Mouse (Mus musculus): ENCODE data around the gene Isca2. TPM values are rescaled to one million over a fixed set of nuclear protein-coding genes. Genes with fewer than 3 reads are reported as not detected.

Gene Isca2
- 73.0 and 75.2 TPM in 2 replicates for polyA plus RNA-seq (2015; fragmentation: Nextera tagmentation; extraction: Ambion mirVana)

DNA sequence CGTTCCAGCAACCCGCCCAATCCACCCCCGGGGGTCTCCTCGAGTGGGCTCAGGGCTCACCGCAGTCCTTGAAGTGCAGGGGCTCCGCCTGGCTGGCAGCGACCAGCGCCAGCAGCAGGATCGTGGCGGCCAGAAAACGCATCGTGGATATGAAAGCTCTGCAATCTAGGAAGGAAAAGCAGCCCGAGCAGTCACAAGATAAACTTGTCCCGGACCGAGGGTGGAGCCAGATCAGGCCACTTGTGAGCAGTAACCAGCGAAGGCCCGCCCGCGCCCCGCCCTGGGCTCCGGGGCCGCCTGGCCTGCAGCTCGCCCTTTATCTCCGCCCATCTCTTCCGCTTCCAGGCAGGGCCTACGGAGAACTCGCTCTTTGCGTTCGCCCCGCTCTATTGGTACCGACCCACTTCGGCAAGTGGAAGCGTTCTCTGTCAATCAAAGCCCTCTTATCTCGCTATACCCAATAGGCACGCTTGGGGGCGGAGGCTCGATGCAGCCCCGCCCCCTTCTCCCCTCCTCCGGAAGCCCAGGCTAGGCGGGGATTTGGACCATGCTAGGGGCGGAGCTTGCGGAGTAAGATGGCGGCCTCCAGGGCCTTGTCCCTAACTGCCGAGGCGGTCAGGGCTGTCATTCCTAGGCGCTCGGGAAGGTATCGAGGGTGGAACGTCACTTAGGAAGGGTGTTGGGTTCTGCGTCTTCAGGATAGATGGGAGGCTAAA, at the start of gene Isca2, which contains the start of gene Npc2:
Gene Isca2 (plus strand): TSS at position 526 of the 716 bp plus-strand sequence.
Gene Npc2 (minus strand): TSS at position 427 of the 716 bp plus-strand sequence.
- TF ChIP-seq CTCF (IDR thresholded peaks at IDR 0.05; ENCODE audit: low read depth): peak; percentile 37
- TF ChIP-seq EP300 (optimal IDR thresholded peaks at IDR 0.05): peak; percentile 47
- H3K9ac ChIP-seq (ENCODE audit: low read length): peak within 1 kb of the TSS; percentile 88
- H3K4me1 ChIP-seq (replicated peaks; ENCODE audit: control insufficient read depth, insufficient read depth): no peaks in the 10 kb centered on the region
- peak; percentile 99 for DNase-seq (ENCODE audit: low spot score)
- under 1% methylated on average over 48 of the region's 50 CpGs for WGBS
- peak within 1 kb of the TSS; percentile 95 for H3K27ac ChIP-seq (replicated peaks)
- no peaks in the 10 kb centered on the region for H3K9me3 ChIP-seq (ENCODE audit: control insufficient read depth, low read length)
- peak within 1 kb of the TSS; percentile 92 for H3K4me2 ChIP-seq (replicated peaks; ENCODE audit: low read depth)
- H3K4me3 ChIP-seq (ENCODE audit: low read depth, low read length): peak within 1 kb of the TSS; percentile 82
- no peaks in the 10 kb centered on the region for H3K36me3 ChIP-seq (ENCODE audit: control insufficient read depth, insufficient read depth, low read length)
- peak; percentile 100 for ATAC-seq (ENCODE audit: low FRiP score, low TSS enrichment)
- no peaks in the 10 kb centered on the region for H3K27me3 ChIP-seq (ENCODE audit: control insufficient read depth, insufficient read depth, low read length)

DNA sequence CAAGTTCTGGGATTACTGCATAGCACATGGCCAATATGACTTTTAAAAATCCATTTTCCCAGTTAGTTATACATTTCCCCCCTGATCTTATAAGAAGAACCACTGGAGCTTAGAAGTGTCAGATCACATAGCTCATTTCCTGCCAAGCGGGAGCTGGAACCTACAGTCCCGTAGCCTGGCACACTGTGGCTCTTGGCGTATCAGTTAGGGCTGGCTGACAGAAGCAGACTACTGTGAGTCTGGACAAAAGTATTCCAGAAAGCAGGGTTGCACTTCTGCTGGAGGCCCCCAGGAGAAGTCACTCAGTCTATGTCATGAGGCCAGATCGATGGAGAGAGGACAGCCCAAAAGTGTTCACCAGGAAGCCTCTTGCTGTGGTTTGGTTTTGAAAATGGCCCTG, 46.7 kb upstream of the Isca2 start:
- H3K4me3 ChIP-seq (ENCODE audit: low read depth, low read length): no peak overlapping the region
- H3K36me3 ChIP-seq (ENCODE audit: control insufficient read depth, insufficient read depth, low read length): no peaks in the 10 kb centered on the region
- no peak overlapping the region for H3K9ac ChIP-seq (ENCODE audit: low read length)
- DNase-seq (ENCODE audit: low spot score): no peak
- WGBS: 71% methylated on average over 4 of the region's 4 CpGs
- no peak overlapping the region for H3K27ac ChIP-seq (replicated peaks)
- no peak for ATAC-seq (ENCODE audit: low FRiP score, low TSS enrichment)
- no peaks in the 10 kb centered on the region for H3K27me3 ChIP-seq (ENCODE audit: control insufficient read depth, insufficient read depth, low read length)
- no peaks in the 10 kb centered on the region for H3K9me3 ChIP-seq (ENCODE audit: control insufficient read depth, low read length)
- H3K4me1 ChIP-seq (replicated peaks; ENCODE audit: control insufficient read depth, insufficient read depth): no peaks in the 10 kb centered on the region
- no peak for TF ChIP-seq EP300 (optimal IDR thresholded peaks at IDR 0.05)
- TF ChIP-seq CTCF (IDR thresholded peaks at IDR 0.05; ENCODE audit: low read depth): no peak
- no peak overlapping the region for H3K4me2 ChIP-seq (replicated peaks; ENCODE audit: low read depth)

- H3K27ac ChIP-seq (replicated peaks): no peak overlapping the region
- H3K36me3 ChIP-seq (ENCODE audit: control insufficient read depth, insufficient read depth, low read length): no peaks in the 10 kb centered on the region
- no peak for TF ChIP-seq CTCF (IDR thresholded peaks at IDR 0.05; ENCODE audit: low read depth)
- TF ChIP-seq EP300 (optimal IDR thresholded peaks at IDR 0.05): no peak
- no peak for DNase-seq (ENCODE audit: low spot score)
- H3K27me3 ChIP-seq (ENCODE audit: control insufficient read depth, insufficient read depth, low read length): no peaks in the 10 kb centered on the region
- 31% methylated on average over 4 of the region's 4 CpGs for WGBS
- no peaks in the 10 kb centered on the region for H3K9me3 ChIP-seq (ENCODE audit: control insufficient read depth, low read length)
- no peak overlapping the region for H3K4me3 ChIP-seq (ENCODE audit: low read depth, low read length)
- no peak for ATAC-seq (ENCODE audit: low FRiP score, low TSS enrichment)
- H3K4me1 ChIP-seq (replicated peaks; ENCODE audit: control insufficient read depth, insufficient read depth): no peaks in the 10 kb centered on the region
- H3K9ac ChIP-seq (ENCODE audit: low read length): no peak overlapping the region
- no peak overlapping the region for H3K4me2 ChIP-seq (replicated peaks; ENCODE audit: low read depth)
Measured at GRCm38 (mm10) chr12:84726986-84727385, 46.1 kb upstream of the Isca2 start.

DNA sequence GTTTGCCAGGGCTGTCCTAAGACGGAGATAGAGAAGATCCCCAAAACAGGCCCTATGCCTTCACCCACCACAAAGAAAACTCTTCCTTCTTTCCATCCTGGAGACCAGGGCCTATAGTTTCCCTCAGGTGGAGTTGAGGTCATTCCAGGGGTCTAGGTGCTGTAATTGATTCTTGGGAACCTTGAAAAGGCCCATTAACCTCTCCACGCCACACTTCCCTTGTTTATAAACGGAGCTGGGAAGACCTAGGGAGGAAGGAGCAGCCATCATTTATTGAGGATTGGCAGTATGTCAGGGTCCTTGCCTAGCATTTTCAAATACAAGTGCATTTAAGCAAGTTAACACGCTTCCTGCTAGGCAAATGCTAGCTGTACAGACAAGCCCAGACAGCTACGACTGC, 45.6 kb upstream of the Isca2 start:
- H3K4me1 ChIP-seq (replicated peaks; ENCODE audit: control insufficient read depth, insufficient read depth): no peaks in the 10 kb centered on the region
- no peak overlapping the region for H3K9ac ChIP-seq (ENCODE audit: low read length)
- no peak overlapping the region for H3K4me3 ChIP-seq (ENCODE audit: low read depth, low read length)
- H3K27me3 ChIP-seq (ENCODE audit: control insufficient read depth, insufficient read depth, low read length): no peaks in the 10 kb centered on the region
- DNase-seq (ENCODE audit: low spot score) (no peak), ATAC-seq (ENCODE audit: low FRiP score, low TSS enrichment) (no peak)
- no peak overlapping the region for H3K4me2 ChIP-seq (replicated peaks; ENCODE audit: low read depth)
- no peak for TF ChIP-seq CTCF (IDR thresholded peaks at IDR 0.05; ENCODE audit: low read depth)
- no peak for TF ChIP-seq EP300 (optimal IDR thresholded peaks at IDR 0.05)
- H3K9me3 ChIP-seq (ENCODE audit: control insufficient read depth, low read length): no peaks in the 10 kb centered on the region
- WGBS: 33% methylated on average over 5 of the region's 5 CpGs
- H3K27ac ChIP-seq (replicated peaks): no peak overlapping the region
- no peaks in the 10 kb centered on the region for H3K36me3 ChIP-seq (ENCODE audit: control insufficient read depth, insufficient read depth, low read length)

- no peak for DNase-seq (ENCODE audit: low spot score)
- Histone ChIP-seq H3K27ac (replicated peaks) (no peak overlapping the region), H3K4me2 (replicated peaks; ENCODE audit: low read depth) (no peak overlapping the region), H3K9me3 (ENCODE audit: control insufficient read depth, low read length) (no peaks in the 10 kb centered on the region), H3K4me3 (ENCODE audit: low read depth, low read length) (no peak overlapping the region), H3K4me1 (replicated peaks; ENCODE audit: control insufficient read depth, insufficient read depth) (no peaks in the 10 kb centered on the region), H3K36me3 (ENCODE audit: control insufficient read depth, insufficient read depth, low read length) (no peaks in the 10 kb centered on the region), H3K27me3 (ENCODE audit: control insufficient read depth, insufficient read depth, low read length) (no peaks in the 10 kb centered on the region), H3K9ac (ENCODE audit: low read length) (no peak overlapping the region)
- TF ChIP-seq CTCF (IDR thresholded peaks at IDR 0.05; ENCODE audit: low read depth) (no peak), EP300 (optimal IDR thresholded peaks at IDR 0.05) (no peak)
- ATAC-seq (ENCODE audit: low FRiP score, low TSS enrichment): no peak
- 90% methylated on average over 10 of the region's 10 CpGs for WGBS
Measured at GRCm38 (mm10) chr12:84728421-84728820, 44.6 kb upstream of the Isca2 start.

DNA sequence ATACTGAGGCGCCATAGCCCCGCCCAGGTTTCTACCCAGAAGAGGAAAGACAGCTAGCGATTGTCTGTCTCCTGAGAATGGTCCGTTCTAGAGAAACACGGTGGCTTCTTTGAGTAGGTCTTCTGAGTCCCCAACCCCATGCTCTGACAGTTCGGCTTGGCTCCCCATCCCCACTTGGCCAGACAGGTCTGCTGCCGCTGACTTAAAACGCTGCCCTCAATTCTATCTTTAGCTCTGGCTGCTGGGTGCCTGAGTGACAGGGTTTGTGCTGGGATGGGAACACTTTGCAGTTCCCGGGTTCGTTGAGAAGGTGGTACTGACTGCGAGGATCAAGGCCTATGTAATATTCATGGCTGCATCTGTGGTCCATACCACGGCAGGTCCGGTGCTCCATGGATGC, 39.7 kb upstream of the Isca2 start:
- Histone ChIP-seq H3K9ac (ENCODE audit: low read length) (no peak overlapping the region), H3K36me3 (ENCODE audit: control insufficient read depth, insufficient read depth, low read length) (no peaks in the 10 kb centered on the region), H3K27me3 (ENCODE audit: control insufficient read depth, insufficient read depth, low read length) (no peaks in the 10 kb centered on the region), H3K4me1 (replicated peaks; ENCODE audit: control insufficient read depth, insufficient read depth) (no peaks in the 10 kb centered on the region), H3K4me3 (ENCODE audit: low read depth, low read length) (no peak overlapping the region), H3K4me2 (replicated peaks; ENCODE audit: low read depth) (no peak overlapping the region), H3K9me3 (ENCODE audit: control insufficient read depth, low read length) (no peaks in the 10 kb centered on the region), H3K27ac (replicated peaks) (no peak overlapping the region)
- TF ChIP-seq EP300 (optimal IDR thresholded peaks at IDR 0.05) (no peak), CTCF (IDR thresholded peaks at IDR 0.05; ENCODE audit: low read depth) (no peak)
- ATAC-seq (ENCODE audit: low FRiP score, low TSS enrichment) (no peak), DNase-seq (ENCODE audit: low spot score) (no peak)
- 67% methylated on average over 13 of the region's 13 CpGs for WGBS
